Mouse (Mus musculus) kidney, adult 2 months (tissue): ENCODE data around the gene Sh2b1. TPM values are rescaled to one million over a fixed set of nuclear protein-coding genes. Genes with fewer than 3 reads are reported as not detected.
A peak's percentile ranks its signal among the peaks of the same experiment; 100 is the strongest.

ENCODE experiments used
- DNase-seq: peaks from one replicate; pipeline ENCODE4 v3.0.0; 2021
- H3K27ac ChIP-seq: fragments of 200-500 bp; 2 replicates; pipeline ENCODE4 v1.5.1; 2012; ENCODE audit warnings: low read depth, low read length, control low read depth, inconsistent platforms; ENCODE audit not compliant: insufficient read depth
- H3K27me3 ChIP-seq: fragments of 200-500 bp; replicated peaks from 2 replicates; pipeline ENCODE4 v1.6.1; 2012; ENCODE audit warnings: mild to moderate bottlenecking, moderate library complexity, low read length, inconsistent platforms; ENCODE audit not compliant: control insufficient read depth, insufficient read depth
- H3K36me3 ChIP-seq: fragments of 200-500 bp; 2 replicates; pipeline ENCODE4 v1.6.1; 2012; ENCODE audit warnings: mild to moderate bottlenecking, moderate library complexity, low read length, inconsistent platforms; ENCODE audit not compliant: control insufficient read depth, insufficient read depth
- H3K4me1 ChIP-seq: fragments of 200-500 bp; 2 replicates; pipeline ENCODE4 v1.6.1; 2011; ENCODE audit warnings: low read length; ENCODE audit not compliant: control insufficient read depth, insufficient read depth
- H3K4me3 ChIP-seq: fragments of 200-500 bp; 2 replicates; pipeline ENCODE4 v1.5.1; 2011; ENCODE audit warnings: mild to moderate bottlenecking, low read depth, low read length, control low read depth; ENCODE audit not compliant: insufficient read depth
- CTCF ChIP-seq: fragments of 200-500 bp; conservative IDR thresholded peaks from 2 replicates; pipeline ENCODE4 v1.5.1; 2011; ENCODE audit warnings: low read depth, mild to moderate bottlenecking, control low read depth, low read length, moderate library complexity, mixed read lengths; ENCODE audit not compliant: insufficient read depth, insufficient read length
- POLR2A ChIP-seq: fragments of 200-500 bp; IDR thresholded peaks from one replicate; pipeline ENCODE4 v1.6.1; 2011; ENCODE audit warnings: low read depth, low read length, control low read depth
- WGBS: fragments of 180-500 bp; shearing (Covaris S2); methylation state at CpG from one replicate; pipeline ENCODE4 v1.1.7; 2018; 5-methylcytosine and 5-hydroxymethylcytosine counted together
- polyA plus RNA-seq: library from polyadenylated mRNA; depleted of rRNA; stranded (reverse); fragments of >200 nt; gene quantifications from 2 replicates; pipeline ENCODE4 v1.2.3, GENCODE M21; 2012

Gene Sh2b1
- polyA plus RNA-seq, 1 experiment: 62.8 TPM

- no peaks in the 10 kb centered on the region for H3K4me1 ChIP-seq
- no peak for DNase-seq
- peaks cover 5% of the 10 kb centered on the region for H3K36me3 ChIP-seq
- TF ChIP-seq POLR2A (no peak), CTCF (no peak)
- H3K4me3 ChIP-seq: no peak overlapping the region
- no peak overlapping the region for H3K27ac ChIP-seq
- no peaks in the 10 kb centered on the region for H3K27me3 ChIP-seq
- 94% methylated on average over 21 of the region's 21 CpGs for WGBS
Observed at GRCm38 (mm10) chr7:126446217-126446616, 29.0 kb downstream of the Sh2b1 start.

- TF ChIP-seq CTCF: no peak
- TF ChIP-seq POLR2A: no peak
- no peaks in the 10 kb centered on the region for H3K27me3 ChIP-seq
- H3K27ac ChIP-seq: no peak overlapping the region
- H3K4me1 ChIP-seq: no peaks in the 10 kb centered on the region
- 96% methylated on average over 15 of the region's 15 CpGs for WGBS
- no peak overlapping the region for H3K4me3 ChIP-seq
- no peak for DNase-seq
- peaks cover 5% of the 10 kb centered on the region for H3K36me3 ChIP-seq
Observed at GRCm38 (mm10) chr7:126445104-126445815, 30.0 kb downstream of the Sh2b1 start.

GRCm38 (mm10) chr7:126444536-126444935 is 30.7 kb downstream of the Sh2b1 start:
- WGBS: 92% methylated on average over 9 of the region's 9 CpGs
- no peaks in the 10 kb centered on the region for H3K4me1 ChIP-seq
- TF ChIP-seq CTCF (no peak), POLR2A (no peak)
- peaks cover 5% of the 10 kb centered on the region for H3K36me3 ChIP-seq
- DNase-seq: no peak
- H3K27ac ChIP-seq: no peak overlapping the region
- no peak overlapping the region for H3K4me3 ChIP-seq
- no peaks in the 10 kb centered on the region for H3K27me3 ChIP-seq

- peaks cover 5% of the 10 kb centered on the region for H3K36me3 ChIP-seq
- no peaks in the 10 kb centered on the region for H3K4me1 ChIP-seq
- H3K27ac ChIP-seq: no peak overlapping the region
- no peak for DNase-seq
- no peak for TF ChIP-seq POLR2A
- no peak for TF ChIP-seq CTCF
- 96% methylated on average over 10 of the region's 10 CpGs for WGBS
- no peaks in the 10 kb centered on the region for H3K27me3 ChIP-seq
- no peak overlapping the region for H3K4me3 ChIP-seq
Observed at GRCm38 (mm10) chr7:126443997-126444396, 31.2 kb downstream of the Sh2b1 start.

GRCm38 (mm10) chr7:126440134-126440533 is 35.1 kb downstream of the Sh2b1 start:
- Histone ChIP-seq H3K36me3 (peaks cover 5% of the 10 kb centered on the region), H3K4me3 (no peak overlapping the region), H3K4me1 (no peaks in the 10 kb centered on the region), H3K27me3 (no peaks in the 10 kb centered on the region), H3K27ac (no peak overlapping the region)
- no peak for DNase-seq
- WGBS: 85% methylated on average over 9 of the region's 9 CpGs
- TF ChIP-seq POLR2A: no peak
- TF ChIP-seq CTCF: no peak

GRCm38 (mm10) chr7:126436851-126437250 is 38.4 kb downstream of the Sh2b1 start:
- TF ChIP-seq CTCF (peak; percentile 87), POLR2A (no peak)
- H3K27me3 ChIP-seq: no peaks in the 10 kb centered on the region
- no peak overlapping the region for H3K4me3 ChIP-seq
- 18% methylated on average over 8 of the region's 8 CpGs for WGBS
- H3K4me1 ChIP-seq: no peaks in the 10 kb centered on the region
- H3K36me3 ChIP-seq: no peaks in the 10 kb centered on the region
- no peak overlapping the region for H3K27ac ChIP-seq
- peak; percentile 50 for DNase-seq

GRCm38 (mm10) chr7:126435801-126436200 is 39.4 kb downstream of the Sh2b1 start:
- Histone ChIP-seq H3K27me3 (no peaks in the 10 kb centered on the region), H3K4me1 (no peaks in the 10 kb centered on the region), H3K36me3 (no peaks in the 10 kb centered on the region), H3K27ac (no peak overlapping the region), H3K4me3 (no peak overlapping the region)
- WGBS: 68% methylated on average over 3 of the region's 3 CpGs
- TF ChIP-seq CTCF: no peak
- no peak for TF ChIP-seq POLR2A
- DNase-seq: no peak
